Mouse (Mus musculus): Measurements from ENCODE around the gene Kcnj10.

Gene Kcnj10

DNA sequence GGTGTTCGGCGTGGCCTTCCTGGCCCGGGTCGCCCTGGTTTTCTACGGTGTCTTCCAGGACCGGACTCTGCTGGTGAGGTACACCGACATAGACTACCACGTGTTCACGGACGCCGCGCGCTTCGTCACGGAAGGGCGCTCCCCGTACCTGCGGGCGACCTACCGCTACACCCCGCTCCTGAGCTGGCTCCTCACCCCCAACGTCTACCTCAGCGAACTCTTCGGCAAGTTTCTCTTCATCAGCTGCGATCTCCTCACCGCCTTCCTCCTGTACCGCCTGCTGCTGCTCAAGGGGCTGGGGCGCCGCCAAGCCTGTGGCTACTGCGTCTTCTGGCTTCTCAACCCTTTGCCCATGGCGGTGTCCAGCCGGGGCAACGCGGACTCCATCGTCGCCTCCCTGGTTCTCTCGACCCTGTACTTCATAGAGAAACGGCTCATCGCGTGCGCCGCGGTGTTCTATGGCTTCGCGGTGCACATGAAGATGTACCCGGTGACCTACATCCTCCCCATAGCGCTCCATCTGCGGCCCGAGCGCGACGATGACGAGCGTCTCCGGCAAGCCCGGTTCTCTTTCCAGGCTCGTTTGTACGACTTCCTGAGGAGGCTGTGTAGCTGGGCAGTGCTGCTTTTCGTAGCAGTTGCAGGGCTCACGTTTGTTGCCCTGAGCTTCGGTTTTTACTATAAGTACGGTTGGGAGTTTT, 35.9 kb downstream of the Kcnj10 start:
- DNase-seq (ENCODE audit: low spot score in 2 of 2), result no peak

DNA sequence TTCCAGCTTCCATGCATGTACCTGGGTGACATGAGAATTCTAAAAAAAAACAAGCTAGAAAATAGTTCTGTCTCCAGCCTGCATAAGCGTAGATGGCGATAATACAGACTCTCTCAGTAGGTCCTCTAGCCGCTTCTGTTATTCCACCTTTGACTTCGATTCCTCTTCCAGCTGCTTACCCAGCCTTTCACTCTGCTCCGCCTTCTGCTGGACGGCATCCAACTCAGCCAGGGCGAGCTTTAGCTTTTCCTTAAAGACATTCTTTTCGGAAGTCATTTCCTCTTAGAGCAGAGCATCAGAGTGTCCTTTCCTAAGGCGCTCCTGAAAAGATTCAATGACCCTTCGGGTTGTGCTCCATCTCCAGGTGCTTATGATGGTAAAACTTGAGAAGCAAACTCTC, 39.1 kb downstream of the Kcnj10 start:
- no peak for DNase-seq (ENCODE audit: low spot score in 2 of 2)

DNA sequence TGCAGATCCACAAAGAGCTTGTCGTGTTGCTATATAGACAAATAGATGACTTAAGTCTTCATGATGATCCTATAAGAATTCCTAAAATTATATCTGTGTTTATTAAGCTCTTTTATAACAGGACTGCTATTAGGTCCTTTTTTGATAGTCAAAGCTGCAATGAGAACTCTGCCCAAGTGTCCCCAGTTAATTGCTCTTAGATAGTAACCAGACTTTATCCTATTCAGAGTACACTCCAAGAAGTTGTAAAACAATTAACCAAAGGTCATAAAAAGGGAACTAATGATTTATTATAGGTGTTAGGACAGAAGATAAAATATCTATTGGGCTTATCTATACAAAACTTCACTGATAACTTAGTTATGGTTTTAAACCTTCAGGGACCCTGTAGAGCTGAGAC, 41.1 kb downstream of the Kcnj10 start:
- no peak for DNase-seq (ENCODE audit: low spot score in 2 of 2)

DNA sequence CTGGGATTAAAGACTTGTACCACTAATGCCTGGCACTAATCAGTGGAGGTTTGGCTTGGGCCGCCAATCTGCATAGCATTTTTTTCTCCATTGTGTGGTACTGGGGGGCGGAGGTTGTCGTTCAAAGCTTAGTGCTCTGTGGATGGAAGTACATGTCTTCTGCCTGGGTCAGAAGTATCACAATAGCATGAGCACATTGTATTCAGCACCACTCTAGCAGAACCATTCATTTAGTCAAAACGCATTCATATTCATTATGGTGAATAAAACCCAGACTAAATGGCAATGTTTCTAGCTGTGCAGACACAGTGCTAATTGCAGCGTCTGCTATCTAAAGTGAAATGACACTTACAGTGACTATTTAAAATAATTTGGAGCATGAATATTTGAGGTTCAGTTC, 46.2 kb downstream of the Kcnj10 start:
- no peak for DNase-seq (ENCODE audit: low spot score in 2 of 2)

DNA sequence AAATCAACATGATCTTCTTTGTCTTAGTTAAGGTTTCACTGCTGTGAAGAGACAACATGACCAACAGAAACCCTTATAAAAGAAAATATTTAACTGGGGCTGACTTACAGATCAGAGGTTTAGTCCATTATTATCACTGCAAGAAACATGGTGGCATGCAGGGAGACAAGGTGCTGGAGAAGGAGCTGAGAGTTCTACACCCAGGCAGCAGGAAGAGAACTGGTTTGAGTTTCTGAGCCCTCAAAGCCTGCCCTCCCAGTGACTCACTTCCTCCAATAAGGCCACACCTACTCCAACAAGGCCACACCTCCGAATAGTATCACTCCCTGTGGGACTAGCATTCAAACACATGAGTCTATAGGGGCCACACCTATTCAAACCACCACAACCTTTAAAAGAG, 49.8 kb downstream of the Kcnj10 start:
- no peak for DNase-seq (ENCODE audit: low spot score in 2 of 2)

DNA sequence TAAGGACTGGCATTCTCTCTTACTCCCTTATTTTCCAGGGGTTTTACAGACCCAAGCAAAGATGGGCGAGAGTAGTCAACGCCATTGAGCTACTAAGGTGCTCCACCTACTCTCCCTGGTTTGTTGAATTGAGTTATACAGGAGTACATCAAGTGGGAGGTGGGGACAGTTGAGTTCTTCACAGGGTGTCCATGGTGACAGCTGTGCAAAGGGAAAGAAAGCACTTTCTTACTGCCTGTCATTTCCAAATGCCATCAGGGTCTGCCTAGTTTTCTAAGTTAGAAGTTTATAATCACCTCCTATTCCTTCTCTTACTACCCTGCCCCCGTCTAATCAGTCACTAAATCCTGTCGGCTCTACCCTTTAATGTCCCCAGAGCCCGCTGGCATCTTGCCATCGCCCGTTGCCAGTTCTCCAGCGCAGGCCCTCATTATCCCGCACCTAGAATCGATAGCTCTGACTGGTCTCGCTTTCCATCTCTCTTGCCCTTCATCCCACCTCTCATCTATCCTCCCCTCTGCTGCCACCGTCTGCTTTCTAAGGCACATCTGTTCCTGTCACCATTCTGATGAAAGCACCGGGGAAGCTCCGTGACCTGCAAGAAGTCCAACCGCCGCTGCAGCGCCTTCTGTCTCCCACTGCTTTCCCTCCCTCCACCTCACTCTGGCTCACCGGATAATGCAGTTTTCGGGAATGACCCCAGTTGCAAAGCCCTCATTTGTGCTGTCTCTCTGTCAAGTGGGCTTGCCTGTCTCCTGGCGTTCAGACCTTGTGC, 51.0 kb downstream of the Kcnj10 start:
- DNase-seq (ENCODE audit: low spot score in 2 of 2), result no peak

DNA sequence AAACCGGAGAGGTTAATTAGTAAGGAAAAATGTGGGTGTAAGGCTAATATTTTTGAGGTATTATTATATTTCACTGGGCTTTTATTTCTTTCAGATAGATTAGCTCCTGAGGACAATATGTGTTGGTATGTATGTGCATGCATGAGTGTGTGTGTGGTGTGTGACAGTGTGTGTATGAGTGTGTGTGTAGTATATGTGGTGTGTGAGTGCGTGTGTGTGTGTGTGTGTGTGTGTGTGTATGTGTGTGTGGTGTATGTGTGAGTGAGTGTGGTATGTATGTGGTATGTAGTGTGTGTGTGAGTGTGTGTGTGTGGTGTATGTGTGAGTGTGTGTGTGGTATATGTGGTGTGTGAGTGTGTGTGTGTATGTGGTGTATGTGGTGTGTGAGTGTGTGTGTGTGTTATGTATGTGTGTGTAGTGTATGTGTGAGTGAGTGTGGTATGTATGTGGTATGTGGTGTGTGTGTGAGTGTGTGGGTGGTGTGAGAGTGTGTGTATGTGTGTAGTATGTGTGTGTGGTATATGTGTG, 51.7 kb downstream of the Kcnj10 start:
- no peak for DNase-seq (ENCODE audit: low spot score in 2 of 2)

DNA sequence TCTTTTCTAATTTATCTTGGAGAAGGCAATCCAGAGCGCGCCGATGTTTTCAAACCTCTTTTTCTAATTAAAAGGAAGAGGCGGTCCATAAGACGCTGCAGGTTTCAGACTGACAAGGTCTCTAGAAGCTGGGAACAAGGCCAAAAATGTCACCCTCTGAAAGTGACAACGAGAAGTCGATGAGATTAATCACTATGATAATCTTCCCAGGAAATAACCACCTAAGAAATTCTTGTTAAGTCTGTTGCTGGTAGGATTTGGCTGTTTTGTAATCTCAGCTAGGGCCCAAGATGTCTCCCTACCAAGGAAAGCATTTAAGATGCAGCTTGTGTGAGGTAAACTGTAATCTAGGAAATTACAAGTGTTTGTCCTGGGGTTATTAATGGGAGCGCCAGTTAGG, 52.7 kb downstream of the Kcnj10 start:
- DNase-seq (ENCODE audit: low spot score in 2 of 2), result no peak

DNA sequence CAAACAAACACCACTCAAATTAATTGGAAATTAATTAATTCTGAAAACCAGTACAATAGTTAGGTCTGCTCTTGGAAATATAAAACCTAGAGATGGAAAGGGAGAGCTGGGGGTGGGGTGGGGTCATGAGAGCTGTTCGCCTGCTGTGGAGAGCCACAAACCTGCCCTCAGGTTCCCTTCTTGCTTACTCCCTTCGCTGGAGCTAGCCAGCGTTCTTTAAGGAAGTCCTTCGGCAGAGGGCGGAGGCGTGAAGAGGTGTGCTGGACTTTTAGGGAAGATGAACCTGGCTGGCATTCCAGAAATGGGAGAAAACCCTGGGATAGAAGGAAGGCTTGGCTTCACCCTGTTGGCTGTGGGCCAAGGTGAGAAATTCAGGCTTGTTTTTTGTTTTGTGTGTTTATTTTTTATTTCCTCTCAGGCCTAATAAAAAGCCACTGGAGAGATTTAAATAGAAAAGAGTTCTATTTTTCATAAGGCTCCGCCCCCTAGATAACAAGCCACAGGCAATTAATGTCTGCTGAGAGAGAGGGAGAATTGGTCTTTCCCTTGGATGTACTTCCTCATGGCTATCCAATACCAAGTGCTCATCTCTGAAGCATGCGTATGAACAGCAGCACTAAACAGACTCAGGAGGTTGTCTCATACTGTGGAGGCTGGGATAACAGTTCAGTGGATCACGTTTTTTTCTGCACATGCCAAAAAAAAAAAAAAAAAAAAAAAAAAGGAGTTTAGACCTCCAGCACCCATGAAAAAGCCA, 56.2 kb downstream of the Kcnj10 start:
- no peak for DNase-seq (ENCODE audit: low spot score in 2 of 2)

DNA sequence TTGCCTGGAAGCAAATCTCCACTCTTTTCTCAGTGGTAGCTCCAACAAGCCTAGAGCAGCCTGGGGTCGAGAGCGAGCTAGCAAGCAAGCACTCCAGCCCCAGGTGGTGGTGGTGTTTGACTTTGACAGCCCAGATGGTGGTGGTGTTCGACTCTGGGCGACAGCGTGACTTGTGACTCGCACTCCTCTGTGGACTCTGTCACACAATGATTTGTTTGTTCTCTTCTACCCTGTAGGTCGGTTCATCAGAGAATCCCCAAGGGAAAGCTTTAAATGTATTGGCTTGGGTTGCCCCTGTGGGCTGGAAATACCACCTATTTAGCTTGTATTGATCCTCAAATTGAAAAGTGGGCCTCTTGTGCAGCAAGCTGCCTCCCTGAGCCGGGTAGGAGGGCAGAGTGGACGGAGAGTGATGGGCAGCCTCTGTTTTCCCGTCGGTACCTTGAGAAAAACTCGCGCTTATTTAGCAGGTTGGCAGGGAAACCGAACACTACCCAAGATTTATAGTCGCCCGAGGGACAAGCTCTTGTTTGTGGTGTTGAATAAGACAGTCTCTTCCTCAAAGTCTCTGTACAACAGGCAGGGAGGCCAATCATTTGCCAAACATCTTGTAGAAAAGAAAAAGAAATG, 65.2 kb downstream of the Kcnj10 start:
- DNase-seq (ENCODE audit: low spot score in 2 of 2), result no peak

DNA sequence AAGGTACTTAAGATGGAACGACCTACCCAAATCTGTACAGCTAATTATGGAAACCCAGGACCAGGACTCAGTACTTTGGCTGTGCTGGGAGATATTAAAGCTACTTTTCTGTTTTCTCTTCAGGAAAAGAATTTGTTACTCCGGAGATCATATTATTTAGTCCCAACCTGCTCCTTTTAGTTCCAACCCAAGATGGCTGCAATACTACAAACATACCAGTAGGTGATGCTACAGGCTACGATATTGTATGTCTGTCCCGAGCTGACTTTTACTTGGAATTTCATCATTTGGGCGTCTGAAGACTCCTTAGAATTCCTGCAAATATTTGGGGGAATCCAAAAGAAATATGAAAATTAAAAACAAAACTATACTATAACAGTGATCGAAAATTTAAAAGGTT, 68.0 kb downstream of the Kcnj10 start:
- DNase-seq (ENCODE audit: low spot score in 2 of 2), result no peak

DNA sequence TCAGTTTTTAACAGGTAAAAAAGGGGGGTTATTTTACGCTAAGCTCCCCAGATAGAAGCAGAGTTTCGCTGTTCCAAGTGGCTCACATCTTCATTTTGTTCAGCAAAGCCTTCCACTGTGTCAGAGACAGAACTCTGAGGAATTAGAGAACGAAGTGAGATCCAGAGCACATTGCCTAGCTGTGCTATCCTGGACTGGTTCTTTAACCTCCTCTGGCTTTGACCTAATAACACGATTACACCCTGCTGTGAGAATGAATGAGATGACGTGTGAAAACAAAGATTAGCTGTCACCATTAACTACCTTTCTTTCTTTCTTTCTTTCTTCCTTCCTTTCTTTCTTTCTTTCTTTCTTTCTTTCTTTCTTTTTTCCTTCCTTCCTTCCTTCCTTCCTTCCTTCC, 68.4 kb downstream of the Kcnj10 start:
- no peak for DNase-seq (ENCODE audit: low spot score in 2 of 2)

DNA sequence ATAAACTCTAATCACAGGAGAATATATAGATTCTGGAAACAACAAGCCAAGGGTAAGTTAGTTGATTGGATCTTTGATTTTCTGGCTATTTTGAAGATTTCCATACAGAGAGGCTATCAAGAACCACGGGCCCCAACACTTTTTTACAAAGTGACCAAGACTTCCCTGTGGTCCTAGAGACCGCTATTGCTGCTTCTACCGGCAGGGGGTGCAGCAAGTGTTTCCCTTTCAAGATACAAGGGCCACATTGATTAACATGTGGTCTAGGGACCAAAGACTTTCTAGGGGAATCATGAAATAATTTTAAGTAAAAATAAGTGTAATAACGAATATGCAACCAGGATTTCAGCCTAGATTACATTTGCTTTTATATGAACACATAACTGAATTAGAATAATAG, 69.8 kb downstream of the Kcnj10 start:
- DNase-seq (ENCODE audit: low spot score in 2 of 2), result peak; percentile 39 to 63

DNA sequence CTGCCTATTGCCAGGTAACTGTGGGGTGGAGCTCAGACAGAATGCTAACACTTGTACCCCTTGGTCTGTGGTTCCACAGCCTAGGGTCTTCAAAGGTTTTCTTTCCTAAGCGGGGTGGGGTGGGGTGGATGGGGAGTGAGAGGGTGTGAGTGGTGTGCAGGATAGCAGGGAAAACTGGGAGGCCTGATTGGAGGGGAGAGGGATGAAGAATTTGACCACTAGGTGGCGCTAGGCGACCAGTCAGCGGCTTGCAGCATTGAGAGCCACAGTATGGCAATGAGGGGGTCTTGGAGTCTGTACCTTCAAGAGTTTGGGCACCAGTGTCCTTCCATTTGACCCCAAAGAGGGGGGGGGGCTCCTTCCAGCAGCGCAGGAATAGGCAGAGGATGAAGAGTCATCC, 71.2 kb downstream of the Kcnj10 start:
- DNase-seq (ENCODE audit: low spot score in 2 of 2), result peak; percentile 29 to 67

DNA sequence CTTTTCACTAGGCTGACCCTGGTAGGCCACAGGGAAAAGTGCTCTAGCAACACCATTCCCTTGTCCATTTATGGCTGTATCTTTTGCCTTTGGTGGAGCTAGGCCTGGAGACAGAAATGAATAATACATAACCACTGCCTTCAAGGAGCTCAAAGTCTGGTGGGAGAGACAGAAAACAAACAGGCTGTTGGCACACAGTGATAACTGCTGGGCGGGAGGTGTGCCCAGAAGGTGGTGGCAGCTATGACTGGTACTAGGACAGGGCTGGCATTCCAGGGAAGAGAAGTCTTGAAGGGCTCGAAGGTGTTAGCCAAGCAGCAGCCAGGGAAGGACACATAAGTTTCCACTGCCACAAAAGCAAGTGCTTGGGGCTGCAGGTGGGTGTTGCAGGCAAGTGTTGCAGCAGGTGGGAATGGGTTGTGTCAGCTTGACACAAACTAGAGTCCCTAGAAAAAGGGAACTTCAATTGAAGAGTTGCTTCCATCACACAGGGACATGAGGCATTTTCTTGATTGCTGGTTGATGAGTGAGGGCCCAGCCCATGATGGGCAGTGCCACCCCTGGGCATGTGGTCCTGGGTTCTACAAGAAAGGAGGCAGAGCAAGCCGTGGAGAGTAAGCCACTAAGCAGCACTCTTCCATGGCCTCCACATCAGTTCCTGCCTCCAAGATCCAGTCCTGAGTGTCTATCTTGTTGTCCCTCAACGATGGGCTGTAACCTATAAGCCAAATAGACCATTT, 72.7 kb downstream of the Kcnj10 start:
- no peak for DNase-seq (ENCODE audit: low spot score in 2 of 2)

DNA sequence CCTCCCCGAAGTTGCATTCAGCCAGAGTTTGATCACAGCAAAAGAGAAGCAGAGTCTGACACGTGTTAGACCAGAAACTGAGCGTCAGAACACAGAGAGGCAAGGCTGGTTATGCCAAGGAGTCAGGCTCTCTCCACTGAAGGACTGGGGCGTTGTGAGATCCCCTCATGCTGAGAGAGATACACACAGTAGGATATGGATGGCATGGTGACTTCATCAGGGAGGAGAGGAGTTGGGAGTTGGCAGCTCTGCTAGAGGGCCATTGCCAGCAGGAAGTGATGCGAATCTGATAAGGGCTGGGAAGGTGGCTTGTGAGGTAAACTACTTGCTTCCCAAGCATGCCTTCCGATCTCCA, 73.2 kb downstream of the Kcnj10 start:
- DNase-seq (ENCODE audit: low spot score in 2 of 2), result no peak

DNA sequence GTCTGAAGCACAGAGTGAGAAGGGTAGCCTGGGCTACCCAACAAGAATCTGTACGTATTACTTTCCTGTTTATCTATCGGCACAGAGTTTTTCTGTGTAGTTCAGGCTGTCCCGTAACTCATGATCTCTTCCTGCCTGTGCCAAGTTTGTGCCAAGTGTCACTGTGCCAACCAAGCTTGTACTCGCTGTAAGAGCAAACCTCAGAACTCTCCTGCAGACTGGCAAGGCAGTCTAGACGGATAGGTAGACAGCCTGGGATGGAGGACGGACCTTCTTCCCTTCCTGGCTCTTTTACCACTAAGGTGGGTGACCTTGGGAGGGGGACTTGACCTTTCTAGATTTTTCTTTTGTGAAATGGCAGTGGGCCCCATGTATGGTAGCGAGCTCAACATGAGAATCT, 74.1 kb downstream of the Kcnj10 start:
- DNase-seq (ENCODE audit: low spot score in 2 of 2), result no peak

DNA sequence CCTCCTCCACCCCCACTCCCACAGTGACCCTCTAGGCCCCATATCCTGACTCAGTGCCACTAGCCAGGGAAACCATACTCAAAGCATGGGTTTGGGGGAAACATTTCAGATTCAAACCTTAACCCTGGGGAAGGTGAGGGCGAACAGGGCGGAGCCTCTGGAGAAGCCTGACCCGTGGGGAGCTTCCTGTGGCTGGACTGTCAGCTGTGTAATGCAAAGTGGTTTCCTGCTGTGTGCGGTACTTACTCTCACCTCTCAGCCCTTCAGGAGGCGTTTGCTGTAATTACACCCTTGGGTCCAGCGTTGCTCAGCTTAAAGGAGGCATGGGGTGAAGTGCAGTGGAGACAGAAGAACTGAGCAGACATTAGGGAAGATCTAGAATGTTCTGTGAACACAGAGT, 77.2 kb downstream of the Kcnj10 start:
- DNase-seq (ENCODE audit: low spot score in 2 of 2), result no peak

DNA sequence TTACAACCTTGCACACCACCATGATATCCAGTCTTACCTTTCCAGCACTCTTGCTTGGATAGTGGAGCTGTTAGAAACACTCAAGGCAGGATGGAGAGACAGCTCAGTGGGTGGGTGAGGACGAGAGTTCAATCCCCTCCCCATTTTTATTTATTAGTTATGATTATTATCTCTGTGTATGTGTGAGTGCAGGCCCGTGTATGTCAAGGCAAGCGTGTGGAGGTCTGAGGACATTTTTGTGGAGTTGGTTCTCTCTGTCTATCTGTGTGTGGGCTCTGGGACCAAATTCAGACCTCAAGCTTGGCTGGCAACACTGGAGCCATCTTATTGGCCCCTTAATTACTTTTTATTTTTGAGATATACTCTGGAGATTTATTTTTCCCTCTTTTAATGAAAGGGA, 77.6 kb downstream of the Kcnj10 start:
- DNase-seq (ENCODE audit: low spot score in 2 of 2), result no peak

DNA sequence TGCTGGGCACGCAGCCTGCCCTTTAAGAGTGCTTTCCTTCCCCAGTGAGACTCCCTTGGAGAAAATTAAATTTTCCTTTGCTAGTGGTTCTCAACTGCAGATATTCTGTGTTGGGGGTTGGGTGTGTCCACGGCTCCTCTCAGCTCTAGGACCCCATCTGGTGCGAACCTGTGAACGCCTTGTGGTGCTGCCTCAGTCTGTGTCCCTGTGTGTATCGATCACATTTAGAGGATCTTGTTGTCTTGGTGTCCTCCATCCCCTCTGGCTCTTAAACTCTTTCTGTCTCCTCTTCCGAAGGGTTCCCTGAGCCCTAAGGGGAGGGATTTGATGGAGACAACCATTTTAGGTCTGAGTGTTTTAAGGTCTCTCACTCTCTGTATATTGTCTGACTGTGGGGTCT, 79.2 kb downstream of the Kcnj10 start:
- no peak for DNase-seq (ENCODE audit: low spot score in 2 of 2)

DNA sequence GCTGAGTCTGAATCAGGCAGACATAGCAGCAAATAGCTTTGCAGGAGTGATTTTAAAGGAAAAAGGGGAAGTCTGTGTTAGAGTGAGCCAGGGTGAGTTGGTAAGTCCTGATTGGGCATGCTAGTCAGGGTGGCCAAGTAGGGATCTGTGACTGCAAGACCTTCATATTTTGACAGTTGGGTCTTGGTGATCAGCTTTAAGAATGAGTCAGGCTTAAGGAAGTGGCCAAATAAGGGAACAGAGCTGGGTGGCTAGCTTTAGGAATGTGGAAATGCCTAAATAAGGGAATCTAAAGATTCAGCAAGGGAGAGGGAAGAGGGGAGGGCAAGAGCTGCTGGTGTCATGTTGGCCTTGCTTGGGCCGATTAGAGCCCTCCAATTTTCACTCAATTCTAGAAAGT, 82.4 kb downstream of the Kcnj10 start:
- DNase-seq (ENCODE audit: low spot score in 2 of 2), result no peak

Data from spleen, postnatal 14 days (tissue).